Mouse (Mus musculus) thymus, postnatal 0 days (tissue): Measurements from ENCODE around the gene Odf3b. TPM values are rescaled to one million over a fixed set of nuclear protein-coding genes. Genes with fewer than 3 reads are reported as not detected.

ENCODE experiments used
- DNase-seq: peaks from one replicate; pipeline ENCODE4 v3.0.0-alpha.2; 2015; ENCODE audit warnings: low spot score
- polyA plus RNA-seq: library from polyadenylated mRNA; unstranded; fragments of >200 nt; fragmentation: Nextera tagmentation; extraction: Ambion mirVana; gene quantifications from 2 replicates; pipeline ENCODE4 v1.2.1, GENCODE M21; 2015

Odf3b gene
- polyA plus RNA-seq, result 2.9 and 4.5 TPM in 2 replicates

DNA sequence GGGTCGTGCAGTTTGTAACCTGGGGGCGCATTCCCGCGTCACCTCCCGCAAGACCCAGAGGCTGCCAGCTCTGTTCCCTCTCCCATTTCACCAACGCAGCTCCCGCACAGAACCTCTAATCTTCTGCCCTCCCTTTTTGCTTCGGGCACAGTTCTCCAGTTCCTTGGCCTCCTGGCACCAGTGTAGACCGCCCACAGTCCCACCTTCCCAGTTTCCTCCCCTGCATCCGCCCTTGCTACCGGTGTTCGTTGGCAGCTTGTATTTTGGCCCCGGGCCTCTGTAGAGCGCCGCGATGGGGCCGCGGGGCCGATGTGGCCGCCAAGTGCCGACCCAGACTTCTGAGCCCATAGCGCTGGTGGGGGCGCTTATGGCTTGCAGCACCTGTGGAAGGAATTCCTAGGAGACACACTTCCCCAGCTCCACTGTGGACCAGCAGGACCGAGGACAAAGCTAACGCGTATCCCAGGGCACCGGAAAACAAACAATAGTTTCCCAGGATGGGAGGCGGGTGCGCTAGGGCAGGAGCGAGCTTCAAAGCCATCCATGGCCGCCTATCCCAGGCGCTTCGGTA, at the start of gene Odf3b:
Odf3b (minus strand) TSS at position 452 of the 571 bp plus-strand sequence.
- DNase-seq, result peak; percentile 31

GRCm38 (mm10) chr15:89428136-89428790, 49.2 kb upstream of the Odf3b start:
- no peak for DNase-seq

GRCm38 (mm10) chr15:89426716-89427115, 47.6 kb upstream of the Odf3b start:
- DNase-seq, result no peak

- no peak for DNase-seq
Observed at GRCm38 (mm10) chr15:89425711-89426121, 46.6 kb upstream of the Odf3b start, which contains the start of gene Cpt1b. TSS of gene Cpt1b (minus strand) at chr15:89425863.

- DNase-seq, result no peak
Observed at GRCm38 (mm10) chr15:89424621-89425020, 45.5 kb upstream of the Odf3b start.

DNA sequence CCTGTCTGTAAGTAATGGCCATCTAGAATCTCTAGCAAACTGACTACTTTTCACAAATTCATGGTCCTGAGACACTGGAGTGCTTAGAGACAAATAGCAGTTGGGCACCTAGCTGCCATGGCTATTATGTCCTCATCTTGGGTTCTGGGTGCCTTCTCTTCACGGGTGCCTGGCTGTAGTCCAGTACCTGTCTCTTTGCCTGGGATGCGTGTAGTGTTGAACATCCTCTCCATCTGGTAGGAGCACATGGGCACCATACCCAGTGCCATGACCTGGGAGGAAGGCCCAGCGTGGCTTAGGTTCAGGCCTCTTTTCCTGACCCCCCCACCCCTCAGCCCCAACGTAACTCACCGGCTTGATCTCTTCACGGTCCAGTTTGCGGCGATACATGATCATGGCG, 42.9 kb upstream of the Odf3b start:
- DNase-seq, result no peak

- no peak for DNase-seq
Observed at GRCm38 (mm10) chr15:89415282-89415681, 36.2 kb upstream of the Odf3b start.

- DNase-seq, result no peak
Observed at GRCm38 (mm10) chr15:89410118-89410517, 31.0 kb upstream of the Odf3b start, which contains the start of gene Syce3. TSS of gene Syce3 (minus strand) at chr15:89410503.

DNA sequence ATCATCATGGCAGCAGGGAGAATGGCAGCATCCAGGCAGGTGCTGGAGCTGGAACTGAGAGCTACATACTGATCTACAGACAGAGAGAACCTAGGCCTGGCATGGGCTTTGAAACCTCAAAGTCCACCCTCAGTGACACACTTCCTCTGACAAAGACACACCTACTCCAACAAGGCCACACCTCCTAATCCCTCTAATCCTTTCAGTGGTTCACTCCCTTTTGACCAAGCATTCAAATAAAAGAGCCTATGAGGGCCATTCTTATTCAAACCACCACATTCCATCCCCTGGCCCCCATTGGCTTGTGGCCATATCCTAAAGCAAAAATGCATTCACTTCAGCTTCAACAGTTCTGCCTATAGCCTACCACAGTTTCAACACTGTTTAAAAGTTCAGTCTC, 27.6 kb upstream of the Odf3b start:
- DNase-seq, result no peak

- no peak for DNase-seq
Observed at GRCm38 (mm10) chr15:89404831-89405623, 25.9 kb upstream of the Odf3b start.

DNA sequence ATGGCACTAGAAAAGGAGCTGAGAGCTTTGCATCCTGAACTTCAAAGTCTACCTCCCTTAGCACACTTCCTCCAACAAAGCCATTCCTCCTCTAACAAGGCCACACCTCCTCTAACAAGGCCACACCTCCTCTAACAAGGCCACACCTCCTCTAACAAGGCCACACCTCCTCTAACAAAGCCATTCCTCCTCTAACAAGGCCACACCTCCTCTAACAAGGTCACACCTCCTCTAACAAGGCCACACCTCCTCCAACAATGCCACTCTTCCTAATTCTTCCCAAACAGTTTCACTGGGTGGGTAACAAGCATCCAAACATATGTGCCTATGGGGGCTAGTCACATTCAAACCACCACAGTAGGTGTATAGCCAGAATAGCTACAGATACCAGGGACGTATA, 23.4 kb upstream of the Odf3b start:
- no peak for DNase-seq

DNA sequence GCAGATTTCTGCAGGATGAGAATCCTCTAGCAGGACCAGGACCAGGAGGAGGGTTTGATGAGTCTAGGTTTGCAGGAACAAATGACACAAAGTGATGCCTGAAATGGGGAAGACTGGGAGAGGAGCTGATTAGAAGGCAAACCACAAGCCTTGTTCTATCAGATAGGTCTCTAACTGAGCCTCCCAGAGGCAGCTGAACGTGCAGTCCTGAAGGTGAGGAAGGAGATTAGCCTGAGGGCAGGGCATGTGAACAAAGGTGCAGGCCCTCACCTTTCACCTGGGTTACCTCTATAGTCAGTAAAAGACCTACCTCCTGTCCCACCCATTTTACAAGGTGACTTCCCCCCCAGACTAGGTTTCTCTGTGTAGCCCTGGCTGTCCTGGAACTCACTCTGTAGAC, 20.6 kb upstream of the Odf3b start:
- no peak for DNase-seq

DNA sequence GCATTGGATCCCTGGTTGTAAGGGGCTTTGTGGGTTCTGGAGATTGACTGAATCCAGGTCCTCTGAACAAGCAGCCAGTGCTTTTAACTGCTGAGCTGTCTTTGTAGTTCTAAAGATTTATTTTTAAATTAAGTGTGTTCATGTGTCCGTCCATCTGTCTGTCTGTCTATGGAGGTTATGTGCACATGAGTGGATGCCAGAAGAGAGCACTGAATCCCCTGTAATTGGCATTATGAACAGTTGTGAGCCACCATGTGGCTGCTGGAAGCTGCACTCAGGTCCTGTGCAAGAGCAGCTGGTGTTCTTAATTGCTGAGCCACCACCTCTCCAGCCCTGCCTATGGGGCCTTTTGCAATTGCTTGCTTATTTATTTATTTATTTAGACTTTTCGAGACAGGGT, 19.1 kb upstream of the Odf3b start:
- no peak for DNase-seq

- DNase-seq, result no peak
Observed at GRCm38 (mm10) chr15:89396883-89397282, 17.8 kb upstream of the Odf3b start.

- DNase-seq, result no peak
Observed at GRCm38 (mm10) chr15:89390081-89390480, 11.0 kb upstream of the Odf3b start.

GRCm38 (mm10) chr15:89387127-89387526, 8.0 kb upstream of the Odf3b start:
- peak; percentile 29 for DNase-seq

DNA sequence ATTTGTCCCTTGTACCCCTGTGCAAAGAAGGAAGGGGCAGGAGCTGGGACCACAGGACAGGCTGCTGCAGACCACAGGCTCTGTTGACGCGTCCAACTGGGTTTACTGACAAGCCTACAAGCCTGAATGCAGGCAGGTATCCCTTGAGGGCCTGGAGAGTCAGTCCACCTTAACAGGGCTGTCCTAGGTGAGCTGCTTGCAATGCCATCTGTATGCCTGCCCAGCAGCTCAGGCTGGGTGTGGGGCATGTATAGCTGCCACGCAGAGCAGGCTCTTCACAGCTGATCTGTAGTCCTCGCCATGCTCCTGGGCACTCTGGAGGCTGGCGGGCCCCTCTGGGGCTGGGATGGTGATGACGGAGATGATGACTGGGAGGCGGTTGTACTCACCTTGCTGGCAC, 5.5 kb upstream of the Odf3b start, which contains the start of gene Klhdc7b:
Klhdc7b (plus strand) TSS at position 301 of the 400 bp plus-strand sequence.
- DNase-seq, result no peak

DNA sequence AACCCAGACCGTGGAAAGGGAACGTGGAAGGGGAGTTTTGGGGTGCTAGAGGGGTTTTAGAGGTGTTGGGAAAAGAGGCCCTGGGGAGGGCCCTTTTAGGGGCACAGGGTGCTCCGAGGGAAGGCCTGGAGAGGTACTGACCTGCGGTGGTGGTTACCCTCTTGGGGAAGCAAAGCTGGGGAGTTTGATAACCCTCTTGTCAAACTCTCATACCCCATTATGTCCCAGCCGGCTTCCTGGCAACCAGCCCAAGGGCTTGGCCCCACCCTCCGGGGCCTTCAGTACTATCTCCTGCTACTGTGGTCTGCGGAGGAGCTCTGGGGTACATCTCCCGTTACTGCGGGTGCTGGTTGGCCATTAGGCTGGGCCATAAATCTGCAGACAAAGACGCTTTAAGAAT, 347 bp upstream of the Odf3b start:
- DNase-seq, result no peak

GRCm38 (mm10) chr15:89377938-89378828, 899 bp downstream of the Odf3b start:
- DNase-seq, result no peak

GRCm38 (mm10) chr15:89377362-89377761, 1.7 kb downstream of the Odf3b start:
- no peak for DNase-seq

DNA sequence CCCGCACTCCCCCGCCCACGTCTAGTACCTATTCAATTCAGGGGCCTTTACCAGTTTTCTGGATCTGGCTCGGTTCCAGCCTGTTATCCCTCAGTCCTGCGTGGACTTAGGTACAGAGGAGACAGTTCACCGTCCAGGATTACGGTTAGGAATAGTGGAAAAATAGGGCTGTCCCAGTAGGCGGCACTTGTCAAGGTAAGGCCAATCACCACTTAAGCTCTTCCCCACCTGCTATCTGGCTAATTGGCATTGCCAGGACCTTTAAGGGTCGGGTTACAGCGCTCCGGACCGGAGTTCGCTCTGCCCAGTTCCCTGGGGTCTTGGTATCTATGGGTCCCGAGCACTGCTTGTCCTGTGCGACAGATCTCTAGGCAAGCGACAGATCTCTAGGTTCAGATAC, 2.1 kb downstream of the Odf3b start, which contains the start of gene Tymp:
Tymp (minus strand) TSS at position 83 of the 400 bp plus-strand sequence.
- DNase-seq, result no peak
